Comparison of ENCODE assay signal across 10 mouse cellular contexts in the genomic region with DNA sequence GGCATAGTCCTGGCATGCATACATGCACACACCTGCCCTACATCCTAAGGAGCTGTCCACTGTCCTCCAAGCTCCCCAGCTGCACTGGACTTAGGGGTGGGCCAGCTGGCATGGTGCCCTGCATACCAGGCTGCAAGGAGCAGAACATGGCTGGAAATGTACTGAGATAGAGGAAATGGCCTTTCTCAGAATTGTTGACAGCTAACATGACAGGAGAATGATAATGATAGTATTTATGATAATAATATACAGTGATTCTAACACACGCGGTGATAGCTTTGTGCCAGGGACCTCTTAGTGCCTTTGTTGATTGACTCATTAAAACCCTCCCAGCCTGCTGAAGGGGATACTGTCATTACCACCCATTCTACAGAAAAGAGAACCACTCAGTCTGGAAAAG. TPM values are rescaled to one million over a fixed set of nuclear protein-coding genes. Genes with fewer than 3 reads are reported as not detected.
DNase-seq lines count a peak whose midpoint lies in the region; ATAC-seq lines count a peak whose summit lies in the region.
"Had no signal": no experiment of that assay in that cellular context is flagged by ENCODE, and none has a peak within 500 bp of the region (broad histone marks: within the 10 kb centered on the region; RNA-seq: fewer than 3 reads in every experiment).

No protein-coding gene starts in this region.

- H3K4me1 ChIP-seq in heart, embryonic 15.5 days (replicated peaks): peaks cover 76% of the 10 kb centered on the region

- intact Hi-C loops in heart, postnatal 25 days (cut with DNase I): no loop called here

- H3K9me3 ChIP-seq in heart, embryonic 15.5 days (replicated peaks): no peaks in the 10 kb centered on the region
- H3K9me3 ChIP-seq: intestine, embryonic 15.5 days had no signal

- no peak overlapping the region for H3K9ac ChIP-seq in heart, embryonic 15.5 days
- H3K9ac ChIP-seq: intestine, embryonic 15.5 days had no signal

- 26% methylated on average over 2 of the region's 2 CpGs for WGBS in heart, embryonic 15.5 days

- peak overlapping the region; percentile 44 for H3K27ac ChIP-seq in heart, embryonic 15.5 days

- H3K36me3 ChIP-seq in heart, embryonic 15.5 days: no peaks in the 10 kb centered on the region
- H3K36me3 ChIP-seq: intestine, embryonic 15.5 days had no signal

- DNase-seq in heart, adult 11 months: peak; percentile 91
- DNase-seq in heart, postnatal 25 days (ENCODE audit: low spot score): no peak
- peak; percentile 17 for DNase-seq in right cerebral cortex, postnatal 4 days
- no peak for DNase-seq in right cerebral cortex, postnatal 25 days
- no peak for DNase-seq in embryo, embryonic 10.5 days (ENCODE audit: low spot score)
- no peak for DNase-seq in layer of hippocampus, postnatal 14 days (ENCODE audit: low spot score in 2 of 2)

- ATAC-seq in heart, embryonic 15.5 days (replicated peaks; ENCODE audit: insufficient number of reproducible peaks, insufficient read depth, low FRiP score, low read depth): peak; percentile 85
- no peak for ATAC-seq in granulocyte monocyte progenitor cell, adult 5-6 weeks (replicated peaks; ENCODE audit: poor library complexity, severe bottlenecking)
- ATAC-seq: CD4-positive, CD25-positive, alpha-beta regulatory T cell, adult 4 months; intestine, embryonic 15.5 days had no signal

- H3K4me2 ChIP-seq in heart, embryonic 15.5 days: no peak overlapping the region
- H3K4me2 ChIP-seq: intestine, embryonic 15.5 days had no signal

- no peak overlapping the region for H3K4me3 ChIP-seq in heart, embryonic 15.5 days
- H3K4me3 ChIP-seq: intestine, embryonic 15.5 days had no signal

- H3K27me3 ChIP-seq in heart, embryonic 15.5 days: no peaks in the 10 kb centered on the region
- H3K27me3 ChIP-seq: intestine, embryonic 15.5 days had no signal

RNA-seq across cellular contexts. Expression of gene Spon1, which starts 54.4 kb away (rescaled TPM):
- total RNA-seq in heart, postnatal 25 days (2021): 10 to 100 TPM; 12.8 to 12.9 TPM
- polyA plus RNA-seq in heart, embryonic 15.5 days (2015; fragmentation: Nextera tagmentation; extraction: Ambion mirVana): 57.4 and 68.4 TPM in 2 replicates
- not detected in 2 replicates for total RNA-seq in granulocyte monocyte progenitor cell, adult 5-6 weeks (2014; fragmentation: Nextera tagmentation)
- not detected in 2 replicates for total RNA-seq in granulocyte monocyte progenitor cell, adult 5-6 weeks (2017)
- total RNA-seq in layer of hippocampus, postnatal 14 days (2021): 10 to 100 TPM; 56.1 to 65.2 TPM

Comparison
In these comparisons a context has a peak if more than half of its experiments do, and no peak if none do; other contexts are left out.
1. DNase-seq: peak in heart, adult 11 months (single experiment) and right cerebral cortex, postnatal 4 days (single experiment); none in heart, postnatal 25 days (single experiment), right cerebral cortex, postnatal 25 days (single experiment), embryo, embryonic 10.5 days (single experiment) and layer of hippocampus, postnatal 14 days (0 of 2).
2. RNA of gene Spon1, which starts 54.4 kb away (total RNA-seq): 56.1 to 65.2 TPM in layer of hippocampus, postnatal 14 days and 12.8 to 12.9 TPM in heart, postnatal 25 days; not detected in granulocyte monocyte progenitor cell, adult 5-6 weeks; every median in the first group is over 10 times any median in the second.